Mouse (Mus musculus) liver, adult (tissue): ENCODE measurements around the gene Slco3a1.

Experiments
- GATA4 ChIP-seq: IDR thresholded peaks from 2 replicates; pipeline ENCODE4 v1.6.1; 2014; ENCODE audit warnings: mild to moderate bottlenecking, low read length; ENCODE audit not compliant: insufficient replicate concordance

The Slco3a1 gene

DNA sequence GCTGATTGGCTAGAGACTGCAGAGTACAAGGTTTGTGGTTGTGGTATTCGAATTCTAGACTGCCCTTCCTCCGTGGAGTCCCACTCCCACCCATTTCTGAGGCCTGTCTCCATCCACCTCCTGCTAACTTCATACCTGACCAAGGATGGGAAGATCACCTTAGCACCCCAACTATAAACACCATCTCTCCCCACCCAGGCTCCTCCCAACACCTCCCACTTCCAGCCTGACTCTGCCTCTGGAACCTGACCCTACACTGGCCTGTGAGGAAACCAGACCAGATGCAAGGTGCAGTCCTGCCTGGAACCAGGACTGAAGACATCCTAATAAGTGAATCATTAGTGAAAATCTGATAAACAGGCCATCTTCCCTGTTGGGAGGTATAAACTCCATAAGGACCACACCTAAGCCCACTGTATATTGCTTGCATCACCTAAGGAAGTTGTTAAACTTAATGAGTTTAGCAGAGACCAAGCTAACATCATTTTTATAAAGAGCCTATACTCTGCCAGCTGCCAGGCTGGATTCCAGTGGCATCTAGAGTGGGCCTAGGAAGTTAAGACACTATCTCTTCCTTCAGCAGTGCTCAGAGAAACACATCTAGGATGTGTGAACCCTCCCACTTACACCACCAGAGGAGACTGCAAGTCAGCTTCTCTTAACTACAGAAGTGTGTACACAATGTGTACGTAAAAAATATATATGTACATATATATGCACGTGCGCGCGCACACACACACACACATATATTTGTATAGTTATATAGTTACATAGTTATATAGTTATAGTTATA lies 13.5 kb downstream of the Slco3a1 start:
- TF ChIP-seq GATA4, result no peak

DNA sequence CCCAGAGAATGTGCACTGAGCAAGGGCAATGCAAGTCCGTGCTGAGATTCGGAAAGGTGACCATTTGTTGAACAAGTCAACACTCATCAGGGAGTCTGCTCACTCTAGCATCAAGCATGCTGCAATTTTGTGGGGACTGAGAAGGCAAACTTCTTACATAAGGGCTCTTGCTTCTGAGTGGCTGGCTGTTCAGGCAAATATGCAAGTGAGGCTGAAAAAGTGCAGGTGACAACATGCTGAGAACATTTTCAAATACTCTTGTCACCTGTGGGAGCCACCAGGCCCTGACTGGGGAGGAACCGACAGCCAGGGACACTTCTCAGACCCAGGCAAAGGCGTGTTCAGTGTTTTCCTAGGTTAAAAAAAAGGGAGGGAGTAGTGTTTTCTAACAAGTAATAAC lies 18.4 kb downstream of the Slco3a1 start:
- TF ChIP-seq GATA4, result no peak

DNA sequence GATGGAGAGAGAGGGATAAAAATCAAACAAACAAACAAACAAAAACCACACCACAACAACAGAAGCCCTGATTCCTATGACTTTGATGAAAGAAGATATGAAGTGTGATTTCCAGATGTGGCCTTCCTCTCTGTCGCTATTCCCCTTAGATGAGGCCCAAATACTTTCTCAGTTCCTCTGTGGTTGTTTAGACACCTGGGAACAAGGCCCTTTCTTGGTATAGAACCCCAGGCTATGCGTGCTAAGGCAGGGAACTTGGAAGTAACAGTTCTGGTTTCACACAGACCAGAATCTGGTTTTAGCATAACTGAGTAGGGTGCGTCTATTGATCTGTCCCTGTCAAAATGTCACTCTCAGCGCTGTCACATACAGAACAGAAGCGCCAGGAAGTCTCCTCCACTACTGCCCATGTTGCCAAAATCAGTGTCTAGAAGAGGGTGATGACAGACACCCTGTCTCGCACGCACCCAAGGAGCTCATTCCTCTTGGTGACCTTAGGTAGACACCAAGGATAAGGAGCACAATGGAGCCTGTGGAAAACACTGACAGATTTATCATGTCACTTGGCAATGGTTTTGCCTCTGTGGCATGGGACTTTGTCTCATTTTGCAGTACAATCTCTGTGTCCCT lies 23.0 kb downstream of the Slco3a1 start:
- TF ChIP-seq GATA4, result no peak

DNA sequence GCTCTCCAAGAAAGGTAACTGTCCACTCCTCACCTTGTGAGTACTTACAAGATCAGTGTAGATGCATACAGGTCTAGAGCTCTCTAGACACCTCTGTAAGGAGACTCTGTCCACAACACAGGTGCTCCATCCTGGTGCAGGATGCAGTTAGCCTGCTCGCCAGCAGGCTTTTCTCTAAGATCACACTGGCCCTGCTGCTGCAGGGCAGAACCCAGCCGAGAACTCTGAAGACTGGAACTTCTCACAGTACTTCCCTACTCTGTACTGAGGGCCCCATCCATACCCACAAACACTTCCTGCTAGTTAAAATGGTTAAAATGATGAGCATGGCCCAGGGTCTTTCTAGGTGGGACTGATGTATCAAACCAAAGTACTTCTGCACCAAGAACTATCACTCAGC lies 24.7 kb downstream of the Slco3a1 start:
- TF ChIP-seq GATA4, result no peak

DNA sequence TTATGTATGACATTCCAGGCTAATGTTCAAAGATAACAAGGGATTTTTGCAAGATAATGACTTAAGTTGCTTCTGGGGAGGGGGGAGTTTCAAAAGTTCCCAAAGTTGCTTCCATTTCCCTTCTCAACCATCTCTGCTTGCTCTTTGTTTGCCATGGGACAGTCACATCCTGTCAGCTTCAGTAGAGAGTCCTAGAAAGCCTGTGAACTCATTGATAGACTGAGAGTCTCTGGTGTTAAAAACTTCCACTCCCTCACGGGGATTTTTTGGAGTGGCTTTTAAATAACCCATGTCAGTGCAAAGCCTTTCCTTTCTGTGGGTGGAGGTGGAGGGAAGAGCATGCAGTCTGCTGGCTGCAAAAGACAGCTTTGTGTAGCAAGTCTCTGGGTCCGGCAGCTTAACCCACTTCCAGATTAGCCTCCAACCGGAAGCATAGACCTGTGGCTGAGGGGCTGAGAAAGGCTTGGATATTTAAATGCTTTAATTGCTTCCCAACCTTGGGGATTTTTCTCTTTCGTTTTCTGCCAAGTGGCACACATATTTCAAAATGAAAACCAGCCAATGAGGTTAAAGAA lies 25.3 kb downstream of the Slco3a1 start:
- TF ChIP-seq GATA4, result no peak

DNA sequence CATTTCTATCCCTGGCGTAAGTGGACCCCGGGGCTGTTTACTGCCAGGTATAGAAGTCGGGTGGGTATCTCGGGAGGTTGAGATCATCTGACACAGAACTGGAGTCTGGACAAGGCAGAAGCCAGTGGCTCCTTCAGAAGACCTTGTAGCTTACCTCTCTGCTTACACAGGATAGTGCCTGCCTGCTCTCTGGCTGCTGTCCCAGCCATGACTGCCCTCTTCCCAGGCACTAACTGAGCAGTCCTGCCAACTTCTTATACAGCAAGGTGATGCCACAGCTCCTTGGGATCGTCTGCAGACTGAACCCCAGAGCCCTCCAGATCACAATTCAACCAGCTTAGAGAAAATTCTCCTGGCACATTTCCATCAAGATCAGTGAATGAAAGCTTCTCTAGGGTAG lies 26.4 kb downstream of the Slco3a1 start:
- no peak for TF ChIP-seq GATA4

DNA sequence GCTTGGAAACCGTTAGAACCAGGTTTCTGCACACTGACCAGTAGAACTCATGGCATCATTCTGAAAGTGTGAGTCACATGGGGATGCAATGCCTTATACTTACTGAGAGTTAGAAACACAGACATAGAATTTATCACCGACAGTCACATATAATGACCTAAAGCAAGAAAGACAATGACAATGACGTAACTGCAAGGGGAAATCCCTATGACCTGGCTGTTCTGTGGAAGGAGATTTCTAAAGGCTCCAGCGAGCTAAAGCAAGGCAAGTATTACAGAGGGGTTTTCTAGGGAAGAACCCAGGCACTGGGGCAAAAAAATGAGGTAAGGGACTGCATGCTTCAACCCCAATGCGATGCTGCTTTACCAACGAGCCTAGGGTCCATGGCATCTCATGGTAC lies 26.9 kb downstream of the Slco3a1 start:
- no peak for TF ChIP-seq GATA4

DNA sequence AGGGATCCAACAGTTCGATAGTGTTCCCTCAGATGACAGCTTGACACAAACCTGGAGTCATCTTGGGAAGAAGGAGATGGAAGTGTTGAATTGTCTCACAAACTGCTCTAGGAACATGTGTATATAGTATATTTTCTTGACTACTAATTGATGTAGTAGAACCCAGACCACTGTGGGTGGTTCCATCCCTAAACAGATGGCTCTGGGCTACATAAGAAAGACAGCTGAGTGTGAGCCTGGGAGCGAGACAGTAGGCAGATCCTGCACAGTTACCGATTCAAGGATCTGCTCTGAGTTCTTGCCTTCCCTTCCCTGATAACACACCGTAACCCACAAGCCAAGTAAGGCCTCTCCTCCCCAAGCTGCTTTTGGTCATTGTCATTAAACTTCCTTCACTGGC lies 28.6 kb downstream of the Slco3a1 start:
- no peak for TF ChIP-seq GATA4

DNA sequence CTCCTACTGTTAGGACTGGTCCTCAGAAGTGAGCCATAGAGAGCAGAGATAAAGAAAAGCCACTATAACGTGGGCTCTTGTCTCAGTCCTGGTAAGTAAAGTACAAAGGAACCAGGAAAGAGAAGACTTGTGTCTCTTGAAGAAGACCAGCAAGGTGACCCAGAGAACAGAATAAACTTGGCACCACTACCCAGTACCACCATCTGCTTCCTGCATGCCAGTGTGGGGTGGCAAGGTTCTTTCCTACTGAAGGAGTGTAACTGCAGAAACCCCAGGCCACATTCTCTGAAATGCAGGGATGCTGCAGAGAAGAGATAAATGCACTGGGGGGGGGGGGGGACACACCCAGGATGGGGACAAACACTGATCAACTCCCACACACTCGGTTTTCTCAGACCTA lies 29.0 kb downstream of the Slco3a1 start:
- TF ChIP-seq GATA4, result no peak

DNA sequence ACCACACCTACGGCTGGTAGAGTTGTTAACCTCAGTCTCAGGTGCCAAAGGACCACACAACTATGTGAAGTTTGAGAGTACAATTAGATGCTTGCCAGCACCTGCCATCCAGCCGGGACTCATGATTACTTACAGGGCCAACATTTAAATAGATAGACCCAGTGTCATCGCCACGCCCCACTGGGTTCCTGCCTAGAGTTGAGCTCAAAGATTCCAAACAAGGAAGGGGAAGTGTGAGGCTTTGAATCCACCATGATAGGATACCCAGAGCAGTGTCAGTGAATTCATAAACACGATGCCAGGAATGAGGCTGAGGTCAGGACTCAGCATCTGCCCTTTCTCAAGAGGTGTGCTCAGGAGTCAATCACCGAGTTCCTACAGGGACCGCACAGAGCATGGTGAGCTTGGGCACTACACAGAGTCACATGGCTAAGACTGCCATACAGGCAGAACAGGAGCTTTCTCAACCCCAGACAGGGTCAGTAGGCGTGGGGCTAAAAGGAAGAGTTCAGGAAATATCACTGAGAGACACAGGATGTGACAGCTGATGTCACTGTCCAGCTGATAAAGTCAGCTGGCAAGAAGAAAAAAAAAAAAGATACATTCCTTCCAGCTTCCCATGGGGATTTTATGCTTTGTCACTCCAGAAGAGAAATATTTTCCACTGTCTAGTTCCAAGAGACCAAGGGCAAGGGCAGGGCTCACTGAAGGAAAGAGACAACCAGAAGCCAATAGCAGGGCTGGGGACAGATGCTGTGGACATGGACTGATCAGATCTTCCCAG lies 30.2 kb downstream of the Slco3a1 start:
- TF ChIP-seq GATA4, result peak; percentile 75; the same call in 1 of the 2 replicates

DNA sequence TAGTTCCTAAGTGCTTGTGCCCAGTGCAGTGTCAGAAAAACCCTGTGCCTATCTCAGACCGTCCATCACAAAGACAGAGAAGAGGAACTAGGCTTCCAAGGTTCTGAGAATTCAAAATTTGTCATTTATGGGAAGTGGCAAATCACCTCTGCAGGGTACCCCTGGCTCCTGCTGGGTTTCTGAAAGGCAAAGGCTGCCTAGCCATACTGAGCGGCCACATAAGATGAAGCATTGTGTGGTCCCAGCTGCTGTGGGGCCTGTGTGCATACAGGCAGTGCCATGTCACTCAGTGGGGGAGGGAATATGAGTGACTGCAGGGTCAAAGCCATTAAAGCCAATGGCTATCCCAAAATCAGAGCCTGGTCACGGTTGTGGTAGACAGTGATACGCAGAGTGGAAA lies 31.5 kb downstream of the Slco3a1 start:
- no peak for TF ChIP-seq GATA4

DNA sequence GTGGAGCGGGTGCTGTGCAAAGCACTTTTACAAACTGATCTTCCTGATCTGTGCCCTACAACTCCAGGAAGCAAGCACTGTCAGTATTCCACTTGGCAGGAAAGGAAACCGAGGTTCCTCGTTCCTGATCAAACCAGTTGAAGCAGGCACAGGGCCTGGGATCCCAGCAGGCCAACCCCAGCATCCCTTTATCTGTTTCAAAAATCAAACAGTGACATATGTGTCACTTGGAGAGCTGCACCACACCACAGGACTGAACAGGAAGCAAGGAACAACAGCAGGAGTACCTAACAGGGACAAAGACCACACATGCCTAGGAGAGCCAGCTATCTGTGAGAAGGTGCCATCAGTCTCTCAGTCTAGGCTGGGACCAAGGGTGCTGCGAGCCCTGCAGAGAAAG lies 32.3 kb downstream of the Slco3a1 start:
- no peak for TF ChIP-seq GATA4

DNA sequence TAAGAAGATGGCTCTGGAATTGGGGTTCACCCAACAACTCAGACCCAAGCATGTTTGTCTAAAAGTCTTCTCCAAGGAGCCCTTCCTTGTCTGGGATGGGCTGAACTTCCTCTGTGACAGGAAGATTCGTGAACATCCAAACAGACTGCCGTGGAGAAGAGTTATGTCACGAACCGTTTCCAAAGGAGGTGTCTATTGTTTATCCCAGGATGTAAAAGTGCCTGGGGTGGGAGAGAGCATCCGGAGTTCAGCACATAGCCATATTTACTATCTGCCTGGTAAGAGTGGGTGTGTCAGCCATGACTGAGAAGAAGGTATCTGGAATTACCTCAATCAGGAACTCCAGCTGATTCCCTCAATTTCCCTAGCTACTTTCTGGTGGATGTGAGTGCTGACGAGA lies 35.2 kb downstream of the Slco3a1 start:
- TF ChIP-seq GATA4, result no peak

DNA sequence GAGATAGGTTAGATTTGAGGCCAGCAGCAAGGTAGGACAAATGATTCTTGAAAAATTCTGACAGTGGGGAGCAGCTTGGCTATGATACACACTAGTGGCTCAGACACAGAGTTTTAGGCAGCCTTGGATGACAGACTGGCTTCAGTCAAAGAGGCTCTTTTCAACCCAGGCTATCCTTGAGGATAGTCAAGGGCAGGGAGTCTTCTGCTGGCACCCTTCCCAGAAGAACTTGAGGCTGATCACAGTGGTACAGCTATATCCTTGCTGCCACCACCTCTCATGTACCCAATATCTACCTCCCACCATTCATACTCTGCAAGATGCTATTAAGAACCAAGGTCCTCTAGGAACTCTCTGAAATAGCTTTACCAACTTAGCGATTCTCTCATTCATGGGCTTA lies 35.8 kb downstream of the Slco3a1 start:
- no peak for TF ChIP-seq GATA4

DNA sequence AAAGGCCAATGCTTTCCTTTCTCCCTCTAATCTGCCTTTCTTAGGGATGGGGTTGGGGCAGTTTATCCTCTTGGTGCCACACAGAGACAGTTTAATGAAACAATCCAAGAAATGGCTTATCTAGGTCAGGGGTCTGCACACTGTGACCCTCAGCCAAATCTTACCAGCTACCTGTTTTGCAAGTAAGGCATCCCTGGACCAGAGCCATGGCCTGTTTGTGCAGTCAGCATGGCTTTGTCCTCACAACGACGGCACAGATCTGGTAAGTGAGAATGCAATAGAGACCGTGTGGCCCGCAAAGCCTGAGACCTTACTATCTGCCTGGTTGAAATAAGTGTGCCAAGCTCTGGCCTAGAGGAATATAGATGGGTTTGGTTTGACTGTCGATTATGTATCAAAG lies 36.3 kb downstream of the Slco3a1 start:
- TF ChIP-seq GATA4, result no peak

DNA sequence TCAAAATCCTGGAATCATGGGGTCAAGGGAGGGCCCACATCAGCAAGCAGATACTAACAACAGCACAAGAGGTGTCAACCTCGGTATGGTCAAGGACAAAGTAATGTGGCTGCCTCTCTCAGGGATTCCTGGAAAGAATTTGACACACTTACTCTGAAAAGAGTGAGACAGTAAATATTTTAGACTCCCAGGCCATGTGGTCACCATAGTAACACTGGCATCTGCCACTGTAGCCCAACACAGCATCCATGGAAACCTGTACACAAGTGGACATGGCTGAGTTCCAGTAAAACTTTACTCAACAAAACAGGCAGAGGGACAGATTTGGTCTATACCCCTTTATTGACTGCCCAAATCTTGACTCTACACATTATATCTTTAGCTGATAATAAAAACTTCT lies 43.9 kb downstream of the Slco3a1 start:
- TF ChIP-seq GATA4, result no peak
